21 mouse cellular contexts compared by ENCODE assay signal in the genomic region with DNA sequence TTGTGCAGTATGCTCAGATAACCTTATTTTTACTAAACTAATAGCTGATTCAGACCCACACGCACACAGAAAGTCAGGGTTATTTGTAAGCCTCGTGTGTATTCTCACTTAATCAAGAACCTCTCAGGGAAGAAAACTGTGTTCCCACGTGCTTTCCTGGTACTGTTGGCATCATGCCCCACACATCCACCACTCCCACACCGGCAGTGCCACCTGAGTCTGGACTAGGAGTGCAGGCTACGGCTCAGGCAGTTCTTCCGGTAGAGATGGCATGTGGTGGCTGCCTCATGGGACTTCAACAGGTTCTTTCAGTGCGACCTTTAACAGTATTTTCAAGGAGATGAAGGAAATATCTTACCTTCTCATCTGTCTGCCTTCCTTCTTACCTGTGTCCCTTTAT.
DNase-seq lines count a peak whose midpoint lies in the region; ATAC-seq lines count a peak whose summit lies in the region.
"Had no signal": no experiment of that assay in that cellular context is flagged by ENCODE, and none has a peak within 500 bp of the region (broad histone marks: within the 10 kb centered on the region; RNA-seq: fewer than 3 reads in every experiment).

No protein-coding gene starts in this region.

- no peak for ATAC-seq in neural tube, embryonic 15.5 days (ENCODE audit: low FRiP score)
- no peak for ATAC-seq in kidney, embryonic 16.5 days (ENCODE audit: low FRiP score, low TSS enrichment)

- no peak overlapping the region for H3K4me2 ChIP-seq in neural tube, embryonic 15.5 days
- H3K4me2 ChIP-seq in kidney, embryonic 16.5 days (replicated peaks; ENCODE audit: low read depth, low read length), result no peak overlapping the region
- H3K4me2 ChIP-seq: lung, embryonic 15.5 days; midbrain, embryonic 12.5 days had no signal

- peak; percentile 45 for DNase-seq in cerebellum, adult 11-12 months
- DNase-seq in cerebellum, adult 9-10 months, result no peak
- DNase-seq in heart, adult 11 months, result peak; percentile 88
- no peak for DNase-seq in heart, adult 18-20 months
- no peak for DNase-seq in neural tube, embryonic 10.5 days (ENCODE audit: extremely low spot score, low spot score)
- DNase-seq: adrenal gland, postnatal 25 days; forebrain, postnatal 0 days; heart, postnatal 4 days; kidney, adult 18-20 months; kidney, postnatal 10 days; retina, postnatal 1 day; right cerebral cortex, postnatal 25 days; thymus, postnatal 25 days had no signal

- H3K36me3 ChIP-seq in neural tube, embryonic 15.5 days, result no peaks in the 10 kb centered on the region
- H3K36me3 ChIP-seq in kidney, embryonic 16.5 days (ENCODE audit: insufficient read depth, low read length), result no peaks in the 10 kb centered on the region
- H3K36me3 ChIP-seq: heart, embryonic 10.5 days; hindbrain, embryonic 15.5 days; lung, embryonic 15.5 days; midbrain, embryonic 12.5 days had no signal

- H3K4me3 ChIP-seq in neural tube, embryonic 15.5 days (replicated peaks), result no peak overlapping the region
- H3K4me3 ChIP-seq in kidney, embryonic 16.5 days (ENCODE audit: low read length), result no peak overlapping the region
- H3K4me3 ChIP-seq: heart, embryonic 10.5 days; hindbrain, embryonic 15.5 days; left cerebral cortex, adult 2 months; lung, embryonic 15.5 days; midbrain, embryonic 12.5 days had no signal

- no peaks in the 10 kb centered on the region for H3K27me3 ChIP-seq in neural tube, embryonic 15.5 days (replicated peaks)
- no peaks in the 10 kb centered on the region for H3K27me3 ChIP-seq in kidney, embryonic 16.5 days (ENCODE audit: insufficient read depth, low read length)
- H3K27me3 ChIP-seq: hindbrain, embryonic 15.5 days; lung, embryonic 15.5 days; midbrain, embryonic 12.5 days had no signal

- H3K4me1 ChIP-seq in neural tube, embryonic 15.5 days, result peaks cover 48% of the 10 kb centered on the region
- peaks cover 17% of the 10 kb centered on the region for H3K4me1 ChIP-seq in kidney, embryonic 16.5 days (ENCODE audit: insufficient read depth, low read length)

- WGBS in neural tube, embryonic 15.5 days, result 46% methylated on average over 7 of the region's 7 CpGs
- WGBS in kidney, embryonic 16.5 days, result 62% methylated on average over 7 of the region's 7 CpGs

- no peak overlapping the region for H3K9ac ChIP-seq in neural tube, embryonic 15.5 days (replicated peaks)
- no peak overlapping the region for H3K9ac ChIP-seq in kidney, embryonic 16.5 days (replicated peaks; ENCODE audit: low read length)
- H3K9ac ChIP-seq: forebrain, postnatal 0 days; hindbrain, embryonic 15.5 days; liver, embryonic 14.5 days; lung, embryonic 15.5 days; midbrain, embryonic 12.5 days had no signal

- peak overlapping the region; percentile 23; the same call in 1 of the 2 replicates for H3K27ac ChIP-seq in neural tube, embryonic 15.5 days (replicated peaks)
- no peak overlapping the region for H3K27ac ChIP-seq in kidney, embryonic 16.5 days (ENCODE audit: low read length)
- H3K27ac ChIP-seq: heart, embryonic 10.5 days; left cerebral cortex, adult 2 months; liver, embryonic 14.5 days had no signal

- H3K9me3 ChIP-seq in neural tube, embryonic 15.5 days (replicated peaks), result no peaks in the 10 kb centered on the region
- no peaks in the 10 kb centered on the region for H3K9me3 ChIP-seq in kidney, embryonic 16.5 days (ENCODE audit: low read length)
- H3K9me3 ChIP-seq: heart, embryonic 10.5 days; hindbrain, embryonic 15.5 days; lung, embryonic 15.5 days; midbrain, embryonic 12.5 days had no signal

Comparison
In these comparisons a context has a peak if more than half of its experiments do, and no peak if none do; other contexts are left out.
1. DNase-seq: peak in cerebellum, adult 11-12 months (single experiment) and heart, adult 11 months (single experiment); none in cerebellum, adult 9-10 months (single experiment), heart, adult 18-20 months (0 of 2) and neural tube, embryonic 10.5 days (single experiment).